Mouse (Mus musculus) CD4-positive, CD25-positive, alpha-beta regulatory T cell, adult 4 months (primary cell): ENCODE data around the gene Pdk3. TPM values are rescaled to one million over a fixed set of nuclear protein-coding genes. Genes with fewer than 3 reads are reported as not detected.

Experiments used
- polyA plus RNA-seq, 2 experiments: library from polyadenylated mRNA; unstranded; fragments of 100-300 nt; shearing (Covaris generic); gene quantifications; one replicate each; pipeline ENCODE4 v1.2.1; 2017

Gene Pdk3
- polyA plus RNA-seq, 2 experiments from 2014 or later = 15.6 to 18.3 TPM

Other genes starting within 250 kb of the Pdk3 start
- 1 to 10 TPM; 8.1 to 8.6 TPM for gene Pola1, start 200.0 kb downstream of the Pdk3 start, polyA plus RNA-seq
- 1 to 10 TPM; 1.7 to 2.2 TPM for gene Pcyt1b, start 177.3 kb downstream of the Pdk3 start, polyA plus RNA-seq
- gene AU015836, start 136.5 kb upstream of the Pdk3 start, polyA plus RNA-seq = not detected